Mouse (Mus musculus): Measurements from ENCODE around the gene Myh6. TPM values are rescaled to one million over a fixed set of nuclear protein-coding genes. Genes with fewer than 3 reads are reported as not detected.

Myh6 gene
- total and polyA plus RNA-seq, 2 experiments from 2014 or later, result 0.21 to 1.4 TPM

GRCm38 (mm10) chr14:54995457-54996138, 28.9 kb upstream of the Myh6 start:
- H3K36me3 ChIP-seq (ENCODE audit: insufficient read depth, low read length), result no peaks in the 10 kb centered on the region
- ATAC-seq (peak; percentile 85), DNase-seq (ENCODE audit: low spot score) (peak; percentile 84)
- no peak overlapping the region for H3K4me2 ChIP-seq (ENCODE audit: low read depth, low read length)
- WGBS, result 24% methylated on average over 14 of the region's 14 CpGs
- no peaks in the 10 kb centered on the region for H3K27me3 ChIP-seq (ENCODE audit: insufficient read depth, low read length)
- TF ChIP-seq CTCF (IDR thresholded peaks at IDR 0.05; ENCODE audit: low read depth), result no peak
- H3K9ac ChIP-seq (replicated peaks; ENCODE audit: low read length), result peak overlapping the region; percentile 25; the same call in 1 of the 2 replicates
- H3K27ac ChIP-seq, result peak overlapping the region; percentile 87
- no peaks in the 10 kb centered on the region for H3K9me3 ChIP-seq (ENCODE audit: low read length)
- H3K4me3 ChIP-seq (ENCODE audit: low read length), result no peak overlapping the region
- H3K4me1 ChIP-seq (ENCODE audit: insufficient read depth, low read length), result peaks cover 18% of the 10 kb centered on the region

DNA sequence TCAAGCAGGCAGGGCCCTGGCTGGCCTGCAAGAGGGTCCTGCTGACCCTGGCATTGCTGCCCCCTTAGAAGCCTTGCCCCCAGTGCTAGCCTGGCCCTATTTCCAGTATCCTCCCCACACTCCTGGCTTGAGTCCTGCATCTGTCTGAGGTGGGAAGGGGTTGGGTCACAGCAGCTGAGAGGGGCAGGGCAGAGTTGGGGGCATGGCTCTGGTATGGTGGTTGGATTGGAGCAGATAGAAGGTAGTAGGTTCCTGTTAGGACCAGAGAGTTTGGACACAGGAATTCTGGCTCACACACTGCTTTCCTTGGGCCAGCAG, 28.1 kb upstream of the Myh6 start:
- Histone ChIP-seq H3K4me1 (ENCODE audit: insufficient read depth, low read length) (peaks cover 18% of the 10 kb centered on the region), H3K4me3 (ENCODE audit: low read length) (no peak overlapping the region), H3K9ac (replicated peaks; ENCODE audit: low read length) (0 out of 2 replicates have a peak overlapping the region, but pooled peaks have one; percentile 6), H3K36me3 (ENCODE audit: insufficient read depth, low read length) (no peaks in the 10 kb centered on the region), H3K9me3 (ENCODE audit: low read length) (no peaks in the 10 kb centered on the region), H3K4me2 (ENCODE audit: low read depth, low read length) (no peak overlapping the region), H3K27me3 (ENCODE audit: insufficient read depth, low read length) (no peaks in the 10 kb centered on the region), H3K27ac (peak overlapping the region; percentile 87)
- ATAC-seq, result no peak
- no peak for TF ChIP-seq CTCF (IDR thresholded peaks at IDR 0.05; ENCODE audit: low read depth)
- DNase-seq (ENCODE audit: low spot score), result no peak

DNA sequence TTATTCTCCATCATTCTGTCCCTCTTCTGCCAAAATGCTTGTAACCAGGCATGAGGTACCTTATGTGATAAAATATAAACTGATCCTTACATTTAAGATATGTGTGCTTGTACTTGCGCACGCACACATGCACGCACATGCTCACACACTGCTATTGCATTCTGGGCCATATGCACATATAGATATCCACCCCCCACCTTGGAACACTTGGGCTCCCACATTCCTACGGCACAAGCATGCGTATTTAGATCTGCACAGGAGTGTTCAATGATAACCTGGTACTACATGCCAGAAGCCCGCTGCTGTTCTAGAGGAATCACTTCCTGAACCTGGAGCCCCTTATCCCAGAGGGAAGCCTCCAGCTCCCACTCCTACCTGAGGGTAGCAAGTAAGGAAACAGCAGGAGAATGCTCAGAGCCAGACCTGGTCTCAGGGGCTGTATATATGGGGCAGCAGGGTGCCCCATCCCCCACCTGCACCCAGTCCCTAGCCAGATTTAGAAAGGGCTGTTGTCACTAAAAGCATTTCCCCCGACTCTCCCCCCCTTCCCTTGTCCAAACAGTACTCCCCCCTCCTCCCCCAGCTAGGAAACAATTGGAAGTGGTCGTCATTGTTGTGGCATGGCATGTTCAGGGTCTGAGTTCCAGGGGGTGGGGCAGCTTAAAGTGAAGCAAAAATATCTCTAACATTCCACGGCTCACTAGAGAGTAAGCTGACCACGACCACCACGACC, 27.6 kb upstream of the Myh6 start, which contains the start of gene Myh7:
Gene Myh7 (minus strand): TSS at position 491 of the 733 bp plus-strand sequence.
- no peaks in the 10 kb centered on the region for H3K9me3 ChIP-seq (ENCODE audit: low read length)
- DNase-seq (ENCODE audit: low spot score), result no peak
- no peak for TF ChIP-seq CTCF (IDR thresholded peaks at IDR 0.05; ENCODE audit: low read depth)
- H3K27ac ChIP-seq, result peak within 1 kb of the TSS; percentile 87
- no peaks in the 10 kb centered on the region for H3K36me3 ChIP-seq (ENCODE audit: insufficient read depth, low read length)
- ATAC-seq, result no peak
- 55% methylated on average over 11 of the region's 11 CpGs for WGBS
- H3K9ac ChIP-seq (replicated peaks; ENCODE audit: low read length), result peak within 1 kb of the TSS; percentile 25; the same call in 1 of the 2 replicates
- H3K27me3 ChIP-seq (ENCODE audit: insufficient read depth, low read length), result no peaks in the 10 kb centered on the region
- H3K4me2 ChIP-seq (ENCODE audit: low read depth, low read length), result no peak within 1 kb of the TSS
- H3K4me1 ChIP-seq (ENCODE audit: insufficient read depth, low read length), result peaks cover 18% of the 10 kb centered on the region
- no peak within 1 kb of the TSS for H3K4me3 ChIP-seq (ENCODE audit: low read length)

DNA sequence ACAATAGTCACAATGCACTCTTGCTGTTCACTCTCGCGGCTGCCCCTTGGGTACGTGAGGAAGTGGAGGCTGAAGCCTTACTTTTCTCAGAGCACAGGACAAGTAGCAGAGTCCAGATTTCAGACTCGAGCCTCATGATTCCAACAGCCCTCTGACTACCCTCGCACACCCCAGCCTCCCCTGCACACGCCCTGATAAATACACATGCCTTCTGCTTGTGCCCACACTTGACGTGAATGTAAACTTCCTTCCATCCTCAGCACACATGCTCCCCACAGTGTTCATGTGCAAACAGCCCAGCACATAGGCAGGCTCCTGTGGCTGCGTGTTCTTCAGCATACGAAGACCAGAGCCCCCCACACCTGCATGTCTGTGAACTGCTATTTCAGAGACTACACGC, 26.9 kb upstream of the Myh6 start:
- no peak for ATAC-seq
- WGBS, result 75% methylated on average over 10 of the region's 10 CpGs
- no peak overlapping the region for H3K27ac ChIP-seq

GRCm38 (mm10) chr14:54992196-54992595, 25.5 kb upstream of the Myh6 start:
- WGBS, result 91% methylated on average over 10 of the region's 10 CpGs
- Histone ChIP-seq H3K36me3 (ENCODE audit: insufficient read depth, low read length) (no peaks in the 10 kb centered on the region), H3K9ac (replicated peaks; ENCODE audit: low read length) (no peak overlapping the region), H3K4me2 (ENCODE audit: low read depth, low read length) (no peak overlapping the region), H3K4me1 (ENCODE audit: insufficient read depth, low read length) (peaks cover 18% of the 10 kb centered on the region), H3K4me3 (ENCODE audit: low read length) (no peak overlapping the region), H3K27ac (no peak overlapping the region), H3K9me3 (ENCODE audit: low read length) (no peaks in the 10 kb centered on the region), H3K27me3 (ENCODE audit: insufficient read depth, low read length) (no peaks in the 10 kb centered on the region)
- DNase-seq (ENCODE audit: low spot score) (no peak), ATAC-seq (no peak)
- TF ChIP-seq CTCF (IDR thresholded peaks at IDR 0.05; ENCODE audit: low read depth), result no peak

More for the DNA sequence above, 26.9 kb upstream of the Myh6 start:
- Histone ChIP-seq H3K4me1 (ENCODE audit: insufficient read depth, low read length) (peaks cover 18% of the 10 kb centered on the region), H3K27me3 (ENCODE audit: insufficient read depth, low read length) (no peaks in the 10 kb centered on the region), H3K36me3 (ENCODE audit: insufficient read depth, low read length) (no peaks in the 10 kb centered on the region), H3K9ac (replicated peaks; ENCODE audit: low read length) (no peak overlapping the region), H3K4me3 (ENCODE audit: low read length) (no peak overlapping the region), H3K4me2 (ENCODE audit: low read depth, low read length) (no peak overlapping the region), H3K9me3 (ENCODE audit: low read length) (no peaks in the 10 kb centered on the region)
- no peak for DNase-seq (ENCODE audit: low spot score)
- TF ChIP-seq CTCF (IDR thresholded peaks at IDR 0.05; ENCODE audit: low read depth), result no peak

DNA sequence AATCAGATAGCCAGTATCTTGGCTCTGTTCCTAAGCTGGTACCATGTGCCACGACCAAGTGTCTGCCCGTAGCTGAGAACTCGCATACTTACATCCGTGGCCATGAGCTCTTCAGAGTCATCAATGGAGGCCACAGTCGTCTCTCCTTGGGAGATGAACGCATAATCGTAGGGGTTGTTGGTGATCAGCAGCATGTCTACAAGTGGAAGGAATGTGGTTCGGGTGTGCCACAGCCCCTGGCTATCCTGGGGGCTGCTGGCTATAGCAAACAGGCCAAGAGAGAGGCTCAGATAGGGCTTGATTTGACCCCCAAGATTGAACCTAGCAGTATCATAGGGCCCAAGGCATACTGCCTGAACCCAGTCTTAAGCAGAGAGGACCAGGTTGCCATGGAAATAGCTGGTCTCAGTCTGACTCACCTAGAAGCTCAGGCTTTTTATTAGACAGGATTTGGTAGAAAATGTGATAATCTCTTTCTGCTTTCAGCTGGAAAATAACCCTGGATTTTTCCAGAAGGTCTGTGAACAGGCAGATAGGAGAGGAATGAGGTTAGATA, 23.2 kb upstream of the Myh6 start:
- DNase-seq (ENCODE audit: low spot score) (peak; percentile 30), ATAC-seq (no peak)
- Histone ChIP-seq H3K4me2 (ENCODE audit: low read depth, low read length) (no peak overlapping the region), H3K27ac (peak overlapping the region; percentile 32; the same call in 1 of the 2 replicates), H3K9me3 (ENCODE audit: low read length) (no peaks in the 10 kb centered on the region), H3K36me3 (ENCODE audit: insufficient read depth, low read length) (no peaks in the 10 kb centered on the region), H3K4me3 (ENCODE audit: low read length) (no peak overlapping the region), H3K27me3 (ENCODE audit: insufficient read depth, low read length) (no peaks in the 10 kb centered on the region), H3K9ac (replicated peaks; ENCODE audit: low read length) (no peak overlapping the region), H3K4me1 (ENCODE audit: insufficient read depth, low read length) (peaks cover 7% of the 10 kb centered on the region)
- 69% methylated on average over 8 of the region's 8 CpGs for WGBS
- TF ChIP-seq CTCF (IDR thresholded peaks at IDR 0.05; ENCODE audit: low read depth), result no peak

Data from hindbrain, postnatal 0 days (tissue).